Mouse (Mus musculus) megakaryocyte, adult 5-6 weeks (primary cell): Measurements from ENCODE around the gene Pipox. TPM values are rescaled to one million over a fixed set of nuclear protein-coding genes. Genes with fewer than 3 reads are reported as not detected.
A peak's percentile ranks its signal among the peaks of the same experiment; 100 is the strongest.

Source experiments
- ATAC-seq: 2 replicates; pipeline ENCODE4 v1.8.0; 2016; ENCODE audit warnings: mild to moderate bottlenecking, inconsistent platforms; ENCODE audit not compliant: poor library complexity, severe bottlenecking
- total RNA-seq, 2 experiments: library from RNA; stranded (forward) in 1 of 2; stranded (reverse) in 1 of 2; fragments of 153-499, 151-499 nt in 1 of 2; fragments of 221-1000, 200-1000 nt in 1 of 2; gene quantifications; 2 replicates each; pipeline versions ENCODE4 v1.2.3 to v1.2.4; 2015 to 2017

Pipox gene
- total RNA-seq, 2 experiments from 2014 or later = not detected

DNA sequence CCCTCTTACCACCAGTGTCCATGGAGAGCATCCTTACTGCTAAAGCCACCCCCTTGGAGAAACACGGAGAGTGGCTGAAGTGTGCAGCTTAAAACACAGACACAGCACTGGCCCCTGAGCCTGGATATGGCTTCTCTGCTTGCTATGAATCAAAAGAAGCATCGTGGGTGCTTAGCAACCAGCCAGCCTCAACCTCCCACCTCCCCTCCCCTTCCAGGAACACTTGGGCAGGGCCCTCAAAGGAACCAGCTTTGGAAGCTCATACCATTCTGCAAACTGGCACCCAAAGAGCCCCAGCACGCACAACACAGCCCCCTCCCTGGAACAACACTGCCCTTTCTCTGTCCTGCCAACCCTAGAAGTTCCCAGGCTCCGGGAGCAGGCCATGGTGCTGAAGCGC lies 15.5 kb upstream of the Pipox start:
- ATAC-seq = no peak

DNA sequence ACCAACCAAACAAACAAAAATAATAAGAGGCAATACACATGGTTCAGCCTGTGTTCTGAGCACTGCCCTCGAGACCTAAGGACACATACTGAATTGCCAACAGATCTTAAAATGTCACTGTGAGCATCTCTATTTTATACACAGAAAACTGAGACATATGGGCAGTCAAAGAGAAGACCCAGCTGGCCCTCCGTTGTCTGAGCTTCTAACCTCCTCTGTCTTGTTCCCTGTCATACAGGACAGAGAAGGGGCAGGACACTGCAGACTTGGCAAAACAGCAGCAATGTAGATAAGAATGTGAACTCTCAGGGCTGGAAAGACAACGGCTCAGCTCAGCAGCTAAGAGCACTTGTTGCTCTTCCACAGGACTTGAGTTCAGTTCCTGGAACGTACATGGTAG lies 14.6 kb upstream of the Pipox start:
- ATAC-seq = no peak

DNA sequence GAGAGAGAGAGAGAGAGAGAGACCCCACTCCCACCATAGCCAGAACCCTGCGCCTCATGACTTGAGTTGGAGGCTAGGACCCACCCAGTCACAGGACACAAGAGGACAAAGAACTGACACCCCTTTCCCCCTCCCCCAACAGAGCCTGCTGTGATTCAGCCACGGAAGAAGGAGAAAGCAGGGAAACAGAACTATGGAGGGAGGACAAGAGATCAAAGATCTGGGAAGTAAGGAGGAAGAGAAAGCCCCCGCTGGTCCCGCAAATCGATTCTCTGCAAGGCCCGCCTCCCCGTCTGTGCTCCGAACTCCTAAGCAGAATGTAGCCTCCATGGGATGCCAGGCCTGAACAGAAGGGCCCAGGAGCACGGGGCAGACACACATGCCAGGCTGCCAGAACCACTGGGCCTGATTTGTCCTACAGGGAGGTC lies 12.9 kb upstream of the Pipox start:
- ATAC-seq = no peak

DNA sequence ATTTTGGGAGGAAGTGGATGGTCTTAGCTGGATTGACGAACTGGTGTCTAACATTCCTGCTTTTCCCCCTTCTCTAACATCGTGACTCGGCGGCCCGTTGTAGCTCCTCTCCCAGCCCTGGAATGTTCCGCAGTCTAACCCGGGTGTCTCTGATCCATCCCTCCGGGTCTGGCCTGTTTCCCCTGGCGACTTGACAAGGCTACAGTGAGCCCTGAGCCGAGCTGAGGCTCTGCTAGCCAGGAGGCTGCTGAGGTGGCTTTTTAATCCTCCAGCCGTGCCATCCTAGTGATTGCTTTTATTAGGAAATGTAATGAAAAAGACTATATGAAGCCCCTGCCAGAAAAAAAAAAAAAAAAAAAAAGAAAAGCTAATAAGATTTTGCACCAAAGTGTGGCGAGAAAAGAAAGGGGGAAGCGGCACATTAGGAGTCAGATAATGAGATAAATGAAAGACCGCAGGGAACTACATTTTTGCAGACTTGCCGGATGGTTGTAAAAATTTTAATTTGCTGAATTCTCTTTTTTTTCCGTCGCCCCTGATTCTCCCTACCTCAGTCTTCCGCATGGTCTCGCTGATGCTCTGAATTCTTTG lies 12.3 kb upstream of the Pipox start:
- no peak for ATAC-seq

DNA sequence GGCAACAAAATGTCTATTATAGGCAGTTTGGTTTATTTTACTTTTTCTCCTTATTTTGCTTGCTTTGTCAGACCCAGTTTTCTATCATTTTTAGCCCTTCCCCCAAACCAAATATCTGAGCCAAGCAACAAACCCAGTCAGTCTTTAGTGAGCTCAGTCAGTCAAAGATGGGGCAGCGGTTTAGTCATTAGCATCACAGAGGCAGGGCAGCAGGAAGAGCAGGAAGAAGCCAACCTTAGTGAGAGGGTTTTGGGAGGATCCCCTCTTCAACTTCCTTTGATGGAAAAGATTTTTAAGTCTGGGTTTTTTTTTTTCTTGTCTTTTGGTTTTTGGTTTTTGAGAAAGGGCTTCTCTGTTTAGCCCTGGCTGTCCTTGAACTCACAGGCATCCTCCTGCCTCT lies 10.8 kb upstream of the Pipox start:
- ATAC-seq = no peak

DNA sequence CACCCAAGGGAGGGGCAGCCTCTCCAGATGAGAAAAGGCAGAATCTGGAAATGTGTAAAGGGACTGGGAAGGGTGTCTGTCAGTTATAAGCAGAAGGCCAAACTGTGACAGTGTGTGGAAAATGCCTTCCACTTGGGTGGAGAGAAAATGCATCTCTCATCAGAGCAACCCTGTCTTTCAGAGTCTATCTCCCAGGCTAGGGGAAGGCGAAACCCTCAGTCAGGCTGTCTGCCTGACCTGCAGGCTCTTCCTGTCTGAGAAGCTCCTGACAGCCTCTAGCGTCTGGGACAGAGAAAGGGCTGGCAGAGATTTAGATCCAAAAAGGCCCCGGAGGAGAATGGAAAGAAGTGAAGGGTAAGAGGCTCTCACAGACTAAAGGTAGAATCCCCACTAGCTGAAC lies 9.9 kb upstream of the Pipox start:
- ATAC-seq = no peak

DNA sequence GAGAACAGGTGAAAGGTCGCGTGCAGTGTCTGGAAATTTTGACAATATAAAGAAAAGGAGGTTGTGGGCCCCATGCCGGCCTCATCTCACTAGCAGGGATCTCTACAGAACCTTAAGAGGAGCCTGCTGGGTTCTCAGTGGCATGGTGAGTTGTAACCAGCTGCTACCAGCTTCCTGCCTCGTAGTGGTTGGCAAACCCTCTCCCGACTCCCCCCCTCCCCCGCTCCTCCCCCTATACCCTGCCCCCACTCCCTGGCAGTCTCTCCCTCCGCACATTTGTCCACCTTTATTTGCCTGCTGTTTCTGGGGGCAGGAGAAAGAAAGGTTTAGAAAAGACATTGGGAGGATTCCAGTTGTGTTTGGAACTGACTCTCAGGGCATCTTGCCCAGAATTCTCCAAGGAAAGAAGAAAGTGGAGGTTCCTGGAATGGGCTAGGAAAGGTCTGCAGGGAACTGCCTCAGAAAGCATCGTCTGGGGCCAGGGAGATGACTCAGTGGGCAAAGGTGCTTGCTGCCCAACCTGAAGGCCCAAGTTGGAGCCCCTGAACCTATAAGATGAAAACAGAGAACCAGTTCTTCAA lies 8.0 kb upstream of the Pipox start:
- no peak for ATAC-seq

DNA sequence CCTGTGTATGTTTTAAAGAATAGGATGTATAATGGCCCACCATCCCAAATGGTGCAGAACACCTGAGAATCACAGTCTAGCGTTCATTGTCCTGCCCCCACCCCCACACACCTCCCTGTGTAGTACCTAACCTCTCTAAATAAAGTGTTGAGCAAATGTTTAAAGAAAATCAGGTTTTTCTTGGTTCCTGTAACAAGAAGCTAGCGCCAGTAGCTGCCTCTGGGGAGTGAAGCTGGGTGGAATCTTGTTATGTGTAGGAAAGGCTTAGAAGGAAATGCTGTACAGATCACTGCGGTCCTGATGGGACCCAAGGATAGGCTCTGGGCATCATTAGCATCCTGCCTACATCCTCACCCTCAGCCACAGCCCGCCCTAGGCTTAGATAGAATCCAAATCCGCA lies 7.5 kb upstream of the Pipox start:
- ATAC-seq = no peak

DNA sequence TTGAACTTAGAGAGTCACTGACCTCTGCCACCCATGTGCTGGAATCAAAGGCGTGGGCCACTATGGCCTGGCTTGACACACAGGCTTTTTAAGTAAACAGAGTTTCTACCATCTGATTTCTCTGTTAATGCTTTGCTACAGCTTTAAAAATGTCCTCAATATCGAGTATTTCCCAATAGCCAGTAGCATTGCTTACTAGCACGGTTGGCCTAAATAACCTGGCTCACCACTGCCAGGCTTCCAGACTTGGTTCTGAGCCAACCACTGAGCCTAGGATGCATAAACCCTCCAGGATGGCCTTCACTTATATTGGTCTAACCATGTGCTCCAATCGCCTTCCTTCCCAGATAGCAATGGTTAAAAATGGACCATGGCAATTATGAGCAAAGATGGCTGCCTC lies 6.8 kb upstream of the Pipox start:
- no peak for ATAC-seq

DNA sequence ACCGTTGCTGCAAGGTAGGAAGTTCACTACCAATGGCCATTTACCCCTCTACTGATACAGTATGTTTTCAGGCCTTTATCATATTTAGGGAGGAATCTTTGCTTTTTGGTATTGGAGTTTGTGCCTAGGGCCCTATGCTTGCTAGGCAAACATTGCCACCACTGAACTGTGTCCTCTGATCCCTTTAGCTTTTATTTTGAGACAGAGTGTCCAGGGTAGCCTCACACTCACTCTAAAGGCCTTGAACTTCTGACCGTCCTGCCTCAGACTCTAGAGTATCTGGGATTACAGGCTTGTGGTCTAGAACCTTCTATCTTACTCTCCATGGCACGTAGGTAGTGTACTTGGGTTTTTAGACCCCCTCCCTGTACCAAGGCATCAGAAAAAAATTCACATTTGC lies 6.3 kb upstream of the Pipox start:
- ATAC-seq = no peak

DNA sequence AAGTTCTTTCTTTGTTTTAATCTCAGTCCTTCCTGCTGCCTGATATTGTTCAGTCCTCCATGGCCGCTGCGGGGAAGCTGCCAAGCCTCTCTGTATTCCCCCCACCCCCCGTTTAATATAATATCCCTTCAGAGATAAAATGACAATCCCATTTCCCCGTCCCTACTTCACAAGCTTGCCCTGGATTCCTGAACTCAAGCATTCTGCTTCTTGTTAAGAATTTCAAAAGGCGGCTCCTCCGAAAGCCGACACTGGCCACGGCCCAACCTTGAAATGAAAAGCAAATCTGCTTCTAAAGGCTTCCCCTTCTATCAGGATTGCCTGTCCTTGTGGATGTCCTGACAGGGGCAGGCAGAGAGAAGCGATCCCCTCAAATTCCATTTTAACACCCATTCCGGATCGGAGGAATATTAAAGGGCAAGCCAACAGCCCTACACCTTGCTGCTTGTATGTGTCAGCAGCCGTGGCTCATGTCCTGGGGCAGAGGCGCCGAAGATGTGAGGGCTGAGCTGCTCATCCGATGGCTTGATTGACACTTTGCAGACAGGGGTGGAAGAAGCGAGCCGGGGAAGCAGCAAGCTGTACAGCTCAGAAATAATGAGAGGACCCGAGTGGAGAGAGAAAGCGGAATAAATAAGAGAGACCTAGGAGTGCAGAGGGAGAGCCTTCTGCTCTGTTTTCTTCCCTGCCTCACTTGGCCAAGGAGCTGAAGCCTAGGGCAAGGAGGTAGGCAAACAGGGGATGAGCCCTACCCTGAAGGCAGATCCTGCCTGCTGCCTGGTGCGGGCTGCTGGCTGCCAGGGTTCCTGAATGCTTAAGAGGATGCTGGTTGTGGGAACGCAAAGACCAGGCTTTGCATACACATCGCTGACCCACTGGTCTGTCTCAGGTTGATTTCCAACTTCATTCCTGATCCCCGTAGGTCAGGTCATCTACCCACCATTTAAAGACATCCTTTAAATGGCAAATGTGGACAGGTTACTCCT lies 3.2 kb upstream of the Pipox start:
- no peak for ATAC-seq

DNA sequence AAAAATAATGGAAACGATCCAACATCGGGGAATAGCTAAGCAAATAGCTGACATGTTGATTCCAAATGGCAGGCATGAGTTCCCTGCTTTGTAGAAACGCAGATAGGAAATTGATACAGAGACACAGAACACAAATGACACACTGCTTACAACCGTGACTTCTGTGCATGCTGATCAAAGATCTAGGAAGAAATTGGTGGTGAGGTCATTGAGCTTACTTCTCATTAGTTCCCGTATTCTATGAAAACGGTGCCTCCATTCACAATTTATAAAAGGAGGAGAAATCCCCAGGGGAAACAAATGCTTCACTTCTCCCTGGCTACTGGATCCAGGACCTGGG lies 2.6 kb upstream of the Pipox start:
- no peak for ATAC-seq

DNA sequence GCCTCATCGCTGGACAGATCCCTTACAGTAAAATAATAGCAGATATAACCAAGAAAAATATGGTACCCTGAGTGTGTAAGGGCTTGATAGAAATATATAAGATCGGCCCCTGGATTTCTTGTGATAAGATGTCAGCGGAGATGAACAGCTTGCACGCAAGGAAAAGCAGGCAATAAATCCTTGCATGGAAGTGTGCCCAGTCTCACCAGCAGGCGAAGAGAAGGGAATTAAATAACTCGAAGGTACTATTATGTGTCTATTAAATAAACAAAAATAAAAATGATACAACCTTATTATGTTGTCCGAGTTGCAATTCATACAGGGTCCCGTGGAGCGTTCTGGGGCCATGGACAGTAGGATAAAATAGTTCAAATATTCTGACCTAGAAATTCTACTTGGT lies 2.1 kb upstream of the Pipox start:
- ATAC-seq = no peak

DNA sequence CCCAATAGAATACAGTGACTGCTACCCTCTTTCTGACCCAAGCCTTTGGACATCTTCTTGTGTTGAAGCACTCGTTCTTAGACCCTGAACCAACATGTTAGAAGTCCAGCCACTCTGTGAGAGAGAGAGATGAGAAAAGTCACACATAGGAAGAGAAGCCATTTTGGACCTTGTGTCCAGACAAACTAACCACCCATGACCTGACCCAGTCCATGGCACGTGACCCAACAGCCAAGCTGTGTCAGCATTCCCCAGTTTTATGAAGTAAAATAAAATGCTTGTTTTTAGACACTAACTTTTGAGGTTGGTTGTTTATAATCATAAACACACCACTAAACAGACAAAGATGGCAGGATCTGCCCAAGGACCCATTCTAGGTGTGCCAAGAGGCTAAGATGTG lies 1.1 kb upstream of the Pipox start:
- no peak for ATAC-seq

DNA sequence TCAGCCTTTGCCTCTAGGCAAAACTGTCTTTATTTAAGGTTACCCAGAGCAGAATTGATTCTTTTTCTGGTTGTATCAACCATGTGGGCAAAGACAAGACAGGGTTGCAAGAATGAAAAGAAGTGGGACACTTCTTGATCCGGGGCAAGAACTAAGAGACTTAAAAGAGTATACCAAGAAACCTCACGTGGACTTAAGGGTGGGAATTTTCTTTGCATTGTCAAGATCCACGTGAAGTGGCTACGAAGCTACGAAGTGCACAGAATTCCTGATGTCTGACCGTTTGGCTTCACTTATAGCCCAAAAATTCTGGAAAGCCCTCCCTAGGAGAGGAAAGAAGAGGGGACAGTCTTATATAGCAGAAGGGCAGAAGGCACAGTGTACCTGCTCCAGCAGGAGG lies 613 bp downstream of the Pipox start:
- ATAC-seq = no peak

DNA sequence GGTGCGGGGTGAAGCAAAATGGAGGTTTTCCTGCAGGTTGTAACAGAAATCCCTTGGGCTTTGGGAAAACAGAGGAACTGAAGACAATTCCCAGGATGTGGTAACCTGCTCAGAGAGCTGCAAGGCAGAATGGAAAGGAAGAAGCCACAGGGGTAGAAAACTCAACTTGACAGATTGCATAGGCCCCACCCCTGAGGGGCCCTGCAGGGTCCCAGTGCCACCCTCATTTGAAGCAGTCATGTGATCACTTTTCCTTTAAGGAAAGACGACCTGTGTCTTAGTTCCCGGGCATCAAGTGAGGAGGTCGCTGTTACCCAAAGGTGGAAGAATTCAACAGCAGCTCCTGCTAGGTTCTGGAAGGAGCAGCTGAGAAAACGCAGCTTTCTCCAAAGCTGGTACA lies 1.0 kb downstream of the Pipox start:
- ATAC-seq = no peak

DNA sequence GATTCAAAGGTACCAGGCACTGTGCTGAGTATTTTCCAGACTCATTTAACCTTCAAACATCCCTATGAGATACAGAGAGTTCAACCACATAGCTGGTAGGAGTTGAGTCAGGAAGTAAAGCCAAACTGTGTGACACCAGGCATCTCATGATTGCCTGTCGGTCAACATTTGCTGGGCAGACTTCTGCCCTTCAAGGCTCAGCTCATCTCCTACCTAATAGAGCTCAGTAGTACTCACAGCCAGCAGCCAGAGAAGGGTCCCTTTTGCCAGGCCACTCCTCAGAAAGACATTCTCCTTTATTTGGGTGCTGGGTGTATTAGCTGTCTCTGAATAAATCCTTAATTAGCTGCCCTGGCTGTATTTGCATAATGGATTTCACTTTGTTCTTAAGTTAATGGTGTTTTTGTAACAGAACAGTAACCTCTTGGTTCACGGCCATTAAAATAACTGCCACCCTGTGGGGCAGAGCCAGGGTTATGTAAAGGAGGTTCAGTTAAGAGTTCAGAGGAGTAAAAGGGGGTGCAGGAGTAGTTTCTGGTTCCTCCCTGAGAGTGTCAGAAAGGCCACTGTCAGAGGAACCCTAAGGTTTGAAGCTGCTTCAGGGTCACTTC lies 3.1 kb downstream of the Pipox start:
- ATAC-seq = no peak

DNA sequence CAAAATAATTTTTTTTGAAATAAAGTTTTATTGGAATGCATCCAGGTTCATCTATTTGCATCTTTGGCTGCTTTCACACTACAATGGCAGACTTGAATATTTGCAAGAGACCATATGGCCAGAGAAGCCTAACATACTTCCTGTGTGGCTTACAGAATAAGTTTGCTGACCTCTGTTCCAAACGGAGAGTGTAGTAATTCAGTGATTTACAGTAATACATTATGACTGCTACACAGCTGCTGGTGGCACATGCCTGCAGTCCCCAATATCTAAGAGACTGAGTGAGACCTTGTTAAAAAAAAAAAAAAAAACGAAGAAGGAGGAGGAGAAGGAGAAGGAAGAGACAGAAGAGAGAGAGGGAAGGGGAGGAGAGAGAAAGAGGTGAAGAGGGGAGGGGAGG lies 4.4 kb downstream of the Pipox start:
- ATAC-seq = no peak

DNA sequence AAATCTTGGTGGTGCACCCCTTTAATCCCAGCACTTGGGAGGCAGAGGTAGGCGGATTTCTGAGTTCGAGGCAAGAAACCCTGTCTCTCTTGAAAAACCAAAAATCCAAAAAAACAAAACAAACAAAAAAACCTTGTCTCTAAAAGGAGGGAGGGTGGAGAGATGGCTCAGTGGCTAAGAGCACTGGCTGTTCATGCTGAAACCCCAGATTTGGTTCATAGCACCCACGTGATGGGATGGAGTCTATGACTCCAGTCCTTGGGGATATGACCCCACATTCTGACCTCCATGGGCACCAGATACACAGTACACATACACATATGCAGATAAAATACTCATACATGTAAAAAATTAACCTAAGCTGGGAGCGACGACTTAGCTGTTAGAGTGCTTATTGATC lies 5.0 kb downstream of the Pipox start:
- no peak for ATAC-seq

DNA sequence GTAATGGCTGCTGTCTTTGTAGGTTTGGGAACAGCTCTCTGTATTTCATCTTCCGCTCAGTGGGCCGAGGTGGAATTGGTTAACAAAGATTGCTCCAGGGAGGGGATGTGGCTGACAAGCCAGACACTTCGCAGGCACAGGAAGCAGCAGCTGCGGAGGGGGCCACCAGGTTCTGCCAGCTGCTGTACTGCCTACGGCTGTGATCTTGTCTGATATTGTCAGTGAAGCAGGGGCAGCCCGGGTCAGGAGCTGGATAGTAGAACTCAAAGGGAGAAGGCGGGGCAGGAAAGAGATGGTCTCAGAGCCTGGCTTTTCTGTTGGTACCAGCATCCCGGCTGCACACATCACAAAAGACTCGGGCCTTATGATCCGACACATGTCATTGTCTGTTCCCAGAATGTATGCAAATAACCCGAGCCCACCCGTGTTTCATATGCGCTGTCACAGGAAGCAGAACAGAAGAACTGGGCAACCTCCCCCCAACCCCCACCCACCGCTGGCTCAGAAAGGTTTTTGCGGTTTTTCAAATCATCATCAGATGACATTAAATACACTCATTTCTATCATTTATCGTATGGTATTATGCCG lies 6.4 kb downstream of the Pipox start:
- 0 out of 2 replicates have a peak, but pooled peaks have one; percentile 24 for ATAC-seq

DNA sequence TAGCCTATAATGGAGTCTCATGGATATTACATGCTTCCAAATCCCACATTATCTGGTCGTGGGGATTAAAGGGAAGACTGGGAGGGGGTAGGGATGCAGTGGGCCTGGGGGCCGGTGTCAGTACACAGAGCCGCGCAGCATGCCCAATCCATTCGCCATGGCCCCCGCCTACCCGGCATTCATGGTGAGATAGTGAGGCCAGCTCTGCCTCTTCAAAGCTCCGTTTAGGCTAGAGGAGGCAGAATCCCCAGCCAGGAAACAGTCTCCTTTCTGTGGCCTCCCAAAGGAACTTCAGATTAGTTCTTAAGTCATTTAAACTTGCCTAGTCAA lies 8.7 kb downstream of the Pipox start:
- ATAC-seq = no peak
